Mouse (Mus musculus) neural tube, embryonic 13.5 days (tissue): Measurements from ENCODE around the gene Tuba4a. TPM values are rescaled to one million over a fixed set of nuclear protein-coding genes. Genes with fewer than 3 reads are reported as not detected.

ENCODE experiments used
- ATAC-seq: fragments of 200-750 bp; cut with Nextera tagmentation; 2 replicates; pipeline ENCODE4 v1.8.0; 2017; ENCODE audit warnings: low read depth, mild to moderate bottlenecking, moderate TSS enrichment, moderate library complexity
- H3K27ac ChIP-seq: fragments of 300-500 bp; sonication (generic); replicated peaks from 2 replicates; pipeline ENCODE4 v1.5.1; 2015; ENCODE audit warnings: moderate library complexity, mild to moderate bottlenecking, inconsistent platforms
- H3K27me3 ChIP-seq: fragments of 300-500 bp; sonication (generic); 2 replicates; pipeline ENCODE4 v1.6.1; 2015; ENCODE audit warnings: mild to moderate bottlenecking, inconsistent platforms
- H3K36me3 ChIP-seq: fragments of 300-500 bp; sonication (generic); 2 replicates; pipeline ENCODE4 v1.6.1; 2015; ENCODE audit warnings: mild to moderate bottlenecking, inconsistent platforms
- H3K4me1 ChIP-seq: fragments of 300-500 bp; sonication (generic); replicated peaks from 2 replicates; pipeline ENCODE4 v1.6.1; 2015; ENCODE audit warnings: inconsistent platforms
- H3K4me2 ChIP-seq: fragments of 300-500 bp; sonication (generic); 2 replicates; pipeline ENCODE4 v1.6.1; 2015; ENCODE audit warnings: inconsistent platforms, mild to moderate bottlenecking, moderate library complexity
- H3K4me3 ChIP-seq: fragments of 300-500 bp; sonication (generic); 2 replicates; pipeline ENCODE4 v1.5.1; 2015; ENCODE audit warnings: mild to moderate bottlenecking, inconsistent platforms
- H3K9ac ChIP-seq: fragments of 300-500 bp; sonication (generic); 2 replicates; pipeline ENCODE4 v1.6.1; 2015; ENCODE audit warnings: moderate library complexity, mild to moderate bottlenecking, inconsistent platforms
- H3K9me3 ChIP-seq: fragments of 300-500 bp; sonication (generic); 2 replicates; pipeline ENCODE4 v1.6.1; 2016; ENCODE audit warnings: inconsistent platforms
- WGBS: fragments of 180-500 bp; shearing (Covaris S2); methylation state at CpG from one replicate; pipeline ENCODE4 v1.1.7; 2015; 5-methylcytosine and 5-hydroxymethylcytosine counted together
- polyA plus RNA-seq: library from polyadenylated mRNA; unstranded; fragments of >200 nt; fragmentation: Nextera tagmentation; extraction: Ambion mirVana; gene quantifications from 2 replicates; pipeline ENCODE4 v1.2.1, GENCODE M21; 2015

The Tuba4a gene
- polyA plus RNA-seq, 1 experiment from 2014 or later = 10.6 TPM

- H3K27me3 ChIP-seq = peaks cover 63% of the 10 kb centered on the region
- 79% methylated on average over 13 of the region's 13 CpGs for WGBS
- no peak overlapping the region for H3K4me3 ChIP-seq
- peaks cover 34% of the 10 kb centered on the region for H3K4me1 ChIP-seq
- no peak overlapping the region for H3K9ac ChIP-seq
- peaks cover 41% of the 10 kb centered on the region for H3K36me3 ChIP-seq
- H3K9me3 ChIP-seq = no peaks in the 10 kb centered on the region
- H3K27ac ChIP-seq = no peak overlapping the region
- no peak overlapping the region for H3K4me2 ChIP-seq
- no peak for ATAC-seq
These were observed 2.7 kb downstream of the Tuba4a start for GRCm38 (mm10) chr1:75216797-75217585.

DNA sequence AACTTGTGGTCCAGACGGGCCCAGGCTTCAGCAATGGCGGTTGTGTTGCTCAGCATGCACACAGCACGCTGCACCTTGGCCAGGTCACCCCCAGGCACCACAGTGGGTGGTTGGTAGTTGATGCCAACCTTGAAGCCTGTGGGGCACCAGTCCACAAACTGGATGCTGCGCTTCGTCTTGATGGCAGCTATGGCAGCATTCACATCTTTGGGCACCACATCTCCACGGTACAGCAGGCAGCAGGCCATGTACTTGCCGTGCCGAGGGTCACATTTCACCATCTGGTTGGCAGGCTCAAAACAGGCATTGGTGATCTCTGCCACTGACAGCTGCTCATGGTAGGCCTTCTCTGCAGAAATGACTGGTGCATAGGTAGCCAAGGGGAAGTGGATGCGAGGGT is 3.9 kb downstream of the Tuba4a start:
- no peak overlapping the region for H3K4me3 ChIP-seq
- no peaks in the 10 kb centered on the region for H3K9me3 ChIP-seq
- 92% methylated on average over 9 of the region's 9 CpGs for WGBS
- H3K27ac ChIP-seq = no peak overlapping the region
- H3K4me1 ChIP-seq = peaks cover 43% of the 10 kb centered on the region
- H3K4me2 ChIP-seq = no peak overlapping the region
- peaks cover 51% of the 10 kb centered on the region for H3K27me3 ChIP-seq
- H3K9ac ChIP-seq = no peak overlapping the region
- ATAC-seq = no peak
- H3K36me3 ChIP-seq = peaks cover 43% of the 10 kb centered on the region

DNA sequence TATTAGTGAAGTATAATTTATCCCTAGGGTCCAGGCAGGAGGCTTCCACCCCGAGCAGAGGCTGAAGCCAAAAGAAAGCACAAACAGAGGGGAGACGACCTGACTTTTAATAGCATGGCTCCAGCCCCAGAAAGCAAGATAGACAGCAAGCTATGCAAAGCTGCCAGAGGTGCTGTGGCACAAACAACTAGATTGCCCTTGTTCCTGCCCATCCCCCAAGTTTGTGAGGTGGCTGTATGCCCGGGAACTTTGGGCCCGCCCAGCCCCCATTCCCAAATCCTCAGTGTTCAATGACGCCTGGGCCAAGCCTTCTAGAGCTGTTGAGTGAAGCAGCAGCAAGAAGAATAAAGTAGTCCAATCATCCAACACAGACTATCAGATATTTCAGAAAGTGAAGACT is 4.8 kb downstream of the Tuba4a start:
- Histone ChIP-seq H3K4me2 (no peak overlapping the region), H3K27me3 (peaks cover 42% of the 10 kb centered on the region), H3K9me3 (no peaks in the 10 kb centered on the region), H3K4me1 (peaks cover 48% of the 10 kb centered on the region), H3K4me3 (no peak overlapping the region), H3K36me3 (peaks cover 43% of the 10 kb centered on the region), H3K9ac (no peak overlapping the region), H3K27ac (no peak overlapping the region)
- ATAC-seq = no peak
- WGBS = 74% methylated on average over 5 of the region's 5 CpGs

- H3K27ac ChIP-seq = no peak overlapping the region
- H3K4me2 ChIP-seq = no peak overlapping the region
- no peak overlapping the region for H3K4me3 ChIP-seq
- H3K9me3 ChIP-seq = no peaks in the 10 kb centered on the region
- peaks cover 42% of the 10 kb centered on the region for H3K27me3 ChIP-seq
- no peak overlapping the region for H3K9ac ChIP-seq
- no peak for ATAC-seq
- peaks cover 43% of the 10 kb centered on the region for H3K36me3 ChIP-seq
- peaks cover 48% of the 10 kb centered on the region for H3K4me1 ChIP-seq
- WGBS = 76% methylated on average over 2 of the region's 2 CpGs
These were observed 5.2 kb downstream of the Tuba4a start for GRCm38 (mm10) chr1:75214442-75214841.

GRCm38 (mm10) chr1:75213096-75213495 is 6.6 kb downstream of the Tuba4a start:
- ATAC-seq = no peak
- H3K27ac ChIP-seq = no peak overlapping the region
- peaks cover 43% of the 10 kb centered on the region for H3K36me3 ChIP-seq
- H3K4me1 ChIP-seq = peaks cover 46% of the 10 kb centered on the region
- WGBS = 92% methylated on average over 7 of the region's 7 CpGs
- H3K4me2 ChIP-seq = no peak overlapping the region
- no peak overlapping the region for H3K4me3 ChIP-seq
- H3K9me3 ChIP-seq = no peaks in the 10 kb centered on the region
- peaks cover 36% of the 10 kb centered on the region for H3K27me3 ChIP-seq
- H3K9ac ChIP-seq = peak overlapping the region; percentile 17; the same call in 1 of the 2 replicates

DNA sequence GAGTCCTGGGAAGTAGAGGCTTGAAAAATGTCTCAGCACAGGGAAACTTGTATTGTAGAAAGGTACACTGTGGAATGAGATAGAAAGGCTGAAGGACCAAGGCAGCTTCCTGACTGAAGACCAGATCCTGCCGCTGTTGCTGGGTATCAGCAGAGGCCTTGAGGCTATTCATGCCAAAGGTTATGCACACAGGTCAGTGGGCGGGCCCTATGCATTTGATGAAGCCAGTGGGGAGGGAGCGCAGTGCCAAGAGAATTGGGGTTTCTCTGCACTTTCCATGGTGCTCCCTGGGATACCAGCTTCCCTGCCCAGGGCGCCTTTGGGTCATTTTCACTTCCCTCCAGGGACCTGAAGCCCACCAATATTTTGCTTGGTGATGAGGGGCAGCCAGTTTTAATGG is 7.1 kb downstream of the Tuba4a start:
- WGBS = 84% methylated on average over 4 of the region's 4 CpGs
- peak overlapping the region; percentile 17; the same call in 1 of the 2 replicates for H3K9ac ChIP-seq
- H3K4me1 ChIP-seq = peaks cover 45% of the 10 kb centered on the region
- peaks cover 43% of the 10 kb centered on the region for H3K36me3 ChIP-seq
- H3K4me3 ChIP-seq = no peak overlapping the region
- peaks cover 31% of the 10 kb centered on the region for H3K27me3 ChIP-seq
- no peak overlapping the region for H3K27ac ChIP-seq
- H3K4me2 ChIP-seq = no peak overlapping the region
- no peaks in the 10 kb centered on the region for H3K9me3 ChIP-seq
- no peak for ATAC-seq

GRCm38 (mm10) chr1:75211141-75211708 is 8.4 kb downstream of the Tuba4a start:
- Histone ChIP-seq H3K27ac (no peak overlapping the region), H3K4me1 (peaks cover 45% of the 10 kb centered on the region), H3K36me3 (peaks cover 43% of the 10 kb centered on the region), H3K4me2 (peak overlapping the region; percentile 96), H3K27me3 (peaks cover 17% of the 10 kb centered on the region), H3K9me3 (no peaks in the 10 kb centered on the region), H3K9ac (peak overlapping the region; percentile 96), H3K4me3 (peak overlapping the region; percentile 93)
- 13% methylated on average over 17 of the region's 17 CpGs for WGBS
- peak; percentile 23 for ATAC-seq

DNA sequence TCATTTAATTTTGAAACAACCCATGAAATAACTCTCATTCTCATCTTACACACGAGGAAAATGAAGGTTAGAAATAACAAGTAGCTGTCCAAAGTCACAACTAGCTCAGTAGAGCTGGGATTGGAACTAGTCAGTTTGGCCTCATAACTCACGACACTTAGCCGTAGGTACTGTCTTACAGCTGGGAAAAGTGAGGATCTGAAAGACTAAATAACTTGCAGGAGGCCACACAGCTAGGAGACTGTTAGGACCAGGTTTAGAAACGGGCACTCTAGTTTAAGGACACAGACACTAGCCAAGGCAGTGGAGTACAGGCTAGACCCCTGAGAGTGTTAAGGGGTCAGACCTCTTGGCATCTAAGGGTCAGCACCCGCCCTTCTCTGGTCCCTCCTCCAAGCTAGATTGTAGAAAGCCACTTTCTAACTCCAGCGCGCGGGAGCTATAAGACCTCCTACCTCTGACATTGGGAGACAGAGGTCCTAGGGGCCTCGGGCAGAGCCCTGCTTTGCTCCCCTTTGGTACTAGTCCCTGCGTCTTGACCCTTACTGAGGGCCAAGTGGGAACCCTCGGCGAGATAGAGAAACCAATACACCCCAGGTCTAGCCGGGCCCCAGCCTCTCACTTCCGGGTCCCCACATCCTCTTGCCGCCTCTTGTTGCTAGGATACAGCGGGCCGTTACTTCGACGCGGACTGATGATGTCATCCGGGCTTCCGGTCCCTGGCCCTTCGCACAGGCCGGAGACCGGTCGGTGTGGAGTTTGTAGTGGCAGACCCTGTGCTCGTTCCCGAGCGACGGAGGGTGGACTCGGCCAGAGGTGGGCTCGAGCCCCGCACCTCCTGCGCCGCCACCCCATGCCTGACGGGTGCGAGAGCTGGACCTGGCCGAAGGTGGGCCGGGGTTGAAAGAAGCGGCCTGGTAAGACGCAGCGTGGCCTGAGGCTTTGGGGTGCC is 9.3 kb downstream of the Tuba4a start, which contains the start of the genes Glb1l and Stk16:
Glb1l (minus strand) TSS at position 678 of the 952 bp plus-strand sequence.
Stk16 (plus strand) TSS at position 703 of the 952 bp plus-strand sequence.
- 6% methylated on average over 42 of the region's 42 CpGs for WGBS
- Histone ChIP-seq H3K4me3 (peak within 1 kb of the TSS; percentile 93), H3K9me3 (no peaks in the 10 kb centered on the region), H3K4me1 (peaks cover 45% of the 10 kb centered on the region), H3K4me2 (peak within 1 kb of the TSS; percentile 96), H3K27me3 (peaks cover 12% of the 10 kb centered on the region), H3K9ac (peak within 1 kb of the TSS; percentile 96), H3K27ac (0 out of 2 replicates have a peak within 1 kb of the TSS, but pooled peaks have one; percentile 25), H3K36me3 (peaks cover 36% of the 10 kb centered on the region)
- ATAC-seq = peak; percentile 94

DNA sequence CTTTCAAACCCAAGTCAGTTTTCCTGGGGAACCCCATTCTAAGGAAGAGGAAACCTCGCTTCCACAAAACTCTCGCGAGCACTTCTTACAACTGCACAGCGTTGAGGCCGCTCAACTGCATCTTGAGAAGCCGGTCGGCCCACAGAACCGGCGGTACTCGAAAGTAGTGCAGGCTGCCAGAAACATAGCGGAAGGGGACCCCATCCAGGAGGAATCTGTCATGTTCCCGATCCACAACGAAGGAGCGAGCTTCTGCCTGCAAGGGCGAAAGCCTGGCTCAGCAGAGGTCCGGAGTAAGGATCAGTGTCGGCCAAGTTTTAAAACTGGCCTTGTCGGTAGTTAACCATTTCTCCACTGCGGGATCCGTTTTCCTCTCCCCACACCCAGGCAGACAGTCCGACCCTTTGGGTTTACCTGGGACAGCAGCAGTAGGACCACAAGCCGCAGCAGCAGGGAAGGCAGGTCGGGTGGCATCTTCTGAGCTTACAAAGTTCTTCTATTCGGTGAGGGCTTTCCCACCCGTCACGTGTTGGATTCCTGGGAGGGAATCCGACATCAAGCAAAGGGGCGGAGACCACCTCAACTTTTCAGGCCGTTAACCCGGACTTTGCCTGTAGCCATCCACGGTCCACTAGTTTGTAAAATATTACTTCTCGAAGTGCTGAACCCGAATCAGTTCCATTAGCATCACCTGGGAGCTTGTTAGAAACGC is 10.5 kb downstream of the Tuba4a start:
- ATAC-seq = no peak
- Histone ChIP-seq H3K36me3 (peaks cover 23% of the 10 kb centered on the region), H3K4me3 (peak overlapping the region; percentile 93), H3K27ac (no peak overlapping the region), H3K27me3 (peaks cover 12% of the 10 kb centered on the region), H3K4me2 (peak overlapping the region; percentile 96), H3K4me1 (peaks cover 45% of the 10 kb centered on the region), H3K9me3 (no peaks in the 10 kb centered on the region), H3K9ac (peak overlapping the region; percentile 60)
- WGBS = 14% methylated on average over 34 of the region's 34 CpGs

GRCm38 (mm10) chr1:75201236-75201635 is 18.4 kb downstream of the Tuba4a start:
- no peaks in the 10 kb centered on the region for H3K4me1 ChIP-seq
- no peak overlapping the region for H3K27ac ChIP-seq
- H3K4me2 ChIP-seq = no peak overlapping the region
- 94% methylated on average over 1 of the region's 1 CpGs for WGBS
- H3K27me3 ChIP-seq = no peaks in the 10 kb centered on the region
- no peak for ATAC-seq
- no peak overlapping the region for H3K4me3 ChIP-seq
- H3K9ac ChIP-seq = no peak overlapping the region
- peaks cover 46% of the 10 kb centered on the region for H3K36me3 ChIP-seq
- H3K9me3 ChIP-seq = no peaks in the 10 kb centered on the region

- Histone ChIP-seq H3K9ac (peak overlapping the region; percentile 81), H3K4me1 (peaks cover 33% of the 10 kb centered on the region), H3K27ac (peak overlapping the region; percentile 89), H3K4me2 (peak overlapping the region; percentile 99), H3K36me3 (peaks cover 51% of the 10 kb centered on the region), H3K9me3 (no peaks in the 10 kb centered on the region), H3K27me3 (no peaks in the 10 kb centered on the region), H3K4me3 (peak overlapping the region; percentile 67)
- ATAC-seq = peak; percentile 32
- under 1% methylated on average over 19 of the region's 19 CpGs for WGBS
These were observed 27.2 kb downstream of the Tuba4a start for GRCm38 (mm10) chr1:75192452-75192851.
